Mouse (Mus musculus): ENCODE results near the gene Hfe2. TPM values are rescaled to one million over a fixed set of nuclear protein-coding genes. Genes with fewer than 3 reads are reported as not detected.

Gene Hfe2
- polyA plus RNA-seq, 1 experiment from 2014 or later: 1.3 TPM

DNA sequence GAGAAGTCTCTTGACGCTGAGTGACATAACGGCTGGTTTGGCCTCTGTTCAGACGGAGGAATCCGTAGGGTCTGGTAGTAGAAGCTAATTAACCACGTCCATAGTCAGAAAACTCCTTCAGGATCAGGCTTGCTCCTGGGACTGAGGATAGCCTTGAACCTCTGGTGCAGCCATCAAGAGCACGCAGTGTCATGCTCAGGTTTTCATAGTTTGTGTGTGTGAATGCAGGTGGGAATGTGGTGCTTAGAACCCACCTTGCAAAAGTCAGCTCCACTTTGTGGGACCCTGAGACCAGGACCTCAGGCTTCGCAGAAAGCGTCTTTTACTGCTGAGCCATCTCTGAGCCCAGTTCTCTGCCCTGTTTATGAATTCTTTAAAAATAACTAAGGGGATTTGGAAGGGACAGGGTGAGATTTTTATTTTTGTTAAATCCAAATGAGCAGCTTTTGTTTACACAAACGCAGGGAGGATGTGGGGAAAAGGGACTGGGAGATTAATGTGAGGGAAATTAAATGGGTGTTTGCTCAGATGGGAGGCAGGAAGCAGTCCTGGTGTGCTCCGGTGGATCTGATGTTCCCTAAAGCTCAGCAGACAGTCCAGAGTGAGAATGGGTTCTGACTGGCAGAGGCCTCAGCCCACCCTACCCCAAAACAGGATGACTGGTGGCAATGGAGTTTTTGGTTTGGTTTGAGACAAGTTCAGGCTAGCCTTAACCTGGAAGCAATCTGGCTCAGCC lies 37.1 kb downstream of the Hfe2 start:
- no peak for DNase-seq (ENCODE audit: low spot score, missing footprints)
- H3K4me3 ChIP-seq (ENCODE audit: low read depth, low read length): no peak overlapping the region
- no peak overlapping the region for H3K9ac ChIP-seq (ENCODE audit: low read length)
- no peaks in the 10 kb centered on the region for H3K27me3 ChIP-seq (ENCODE audit: control insufficient read depth, insufficient read depth, low read length)
- H3K4me1 ChIP-seq (ENCODE audit: control insufficient read depth, insufficient read depth, low read length): peaks cover 16% of the 10 kb centered on the region; the same call in 1 of the 2 replicates
- no peaks in the 10 kb centered on the region for H3K9me3 ChIP-seq (ENCODE audit: control insufficient read depth, low read length)
- 0 out of 2 replicates have a peak, but pooled peaks cover 7% of the 10 kb centered on the region for H3K36me3 ChIP-seq (ENCODE audit: control insufficient read depth, insufficient read depth, low read length)
- no peak overlapping the region for H3K4me2 ChIP-seq
- 69% methylated on average over 10 of the region's 10 CpGs for WGBS
- ATAC-seq (ENCODE audit: low FRiP score): no peak
- H3K27ac ChIP-seq (ENCODE audit: low read depth, low read length): no peak overlapping the region

DNA sequence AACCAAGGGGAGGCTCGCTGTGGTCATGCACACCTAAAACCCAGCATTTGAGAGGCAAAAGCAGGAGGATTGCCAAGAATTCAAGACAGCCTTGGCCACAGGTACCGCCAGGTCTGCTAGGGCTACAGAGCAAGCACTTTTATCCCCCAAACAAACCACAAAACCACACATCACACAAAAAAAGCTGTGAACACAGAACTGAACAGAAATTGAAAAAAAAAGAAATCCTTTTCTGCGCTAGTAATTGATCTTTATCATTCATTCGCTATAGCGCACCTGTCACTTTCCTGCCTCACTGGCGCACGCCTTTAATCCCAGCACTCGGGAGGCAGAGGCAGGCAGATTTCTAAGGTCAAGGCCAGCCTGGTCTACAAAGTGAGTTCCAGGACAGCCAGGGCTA lies 38.3 kb downstream of the Hfe2 start:
- H3K9me3 ChIP-seq (ENCODE audit: control insufficient read depth, low read length): no peaks in the 10 kb centered on the region
- peaks cover 16% of the 10 kb centered on the region; the same call in 1 of the 2 replicates for H3K4me1 ChIP-seq (ENCODE audit: control insufficient read depth, insufficient read depth, low read length)
- no peak overlapping the region for H3K4me2 ChIP-seq
- no peak overlapping the region for H3K9ac ChIP-seq (ENCODE audit: low read length)
- H3K27me3 ChIP-seq (ENCODE audit: control insufficient read depth, insufficient read depth, low read length): no peaks in the 10 kb centered on the region
- H3K36me3 ChIP-seq (ENCODE audit: control insufficient read depth, insufficient read depth, low read length): 0 out of 2 replicates have a peak, but pooled peaks cover 7% of the 10 kb centered on the region
- ATAC-seq (ENCODE audit: low FRiP score) (no peak), DNase-seq (ENCODE audit: low spot score, missing footprints) (no peak)
- WGBS: 94% methylated on average over 8 of the region's 8 CpGs
- no peak overlapping the region for H3K27ac ChIP-seq (ENCODE audit: low read depth, low read length)
- no peak overlapping the region for H3K4me3 ChIP-seq (ENCODE audit: low read depth, low read length)

DNA sequence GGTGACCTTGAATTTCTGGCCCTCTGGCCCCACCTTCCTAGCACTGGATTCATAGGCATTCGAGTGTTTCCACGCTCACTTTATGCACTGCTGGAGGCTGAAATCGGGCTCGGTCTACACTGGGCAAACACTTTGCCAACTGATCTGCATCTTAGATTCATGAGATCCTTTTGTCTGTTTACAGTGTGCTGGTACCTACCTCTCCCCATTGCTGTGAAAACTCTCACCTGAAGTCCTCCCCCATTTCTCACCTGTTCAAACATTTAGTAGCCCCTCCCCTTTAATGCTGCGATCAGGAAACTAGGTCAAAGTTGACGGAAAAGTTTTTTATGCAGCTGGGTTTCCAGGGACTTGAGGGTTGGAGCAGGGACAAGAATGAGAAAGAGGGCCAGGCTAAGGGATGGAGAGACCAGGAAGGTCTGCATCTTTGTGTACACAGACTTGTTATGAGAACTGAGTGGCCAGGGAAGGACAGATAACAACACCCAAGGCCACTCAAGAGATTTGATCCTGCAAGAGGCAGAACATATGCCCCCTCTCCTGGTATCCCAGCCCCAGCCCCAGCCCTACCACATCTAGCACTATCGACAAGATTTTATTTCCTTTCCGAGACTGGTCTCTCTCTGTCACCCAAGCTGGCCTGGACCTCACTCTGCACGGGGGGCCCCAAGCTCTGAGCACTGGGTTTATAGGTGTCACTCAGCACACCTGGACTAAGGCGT lies 39.1 kb downstream of the Hfe2 start:
- Histone ChIP-seq H3K9ac (ENCODE audit: low read length) (no peak overlapping the region), H3K4me1 (ENCODE audit: control insufficient read depth, insufficient read depth, low read length) (peaks cover 11% of the 10 kb centered on the region; the same call in 1 of the 2 replicates), H3K9me3 (ENCODE audit: control insufficient read depth, low read length) (no peaks in the 10 kb centered on the region), H3K4me2 (no peak overlapping the region), H3K27ac (ENCODE audit: low read depth, low read length) (no peak overlapping the region), H3K36me3 (ENCODE audit: control insufficient read depth, insufficient read depth, low read length) (0 out of 2 replicates have a peak, but pooled peaks cover 7% of the 10 kb centered on the region), H3K27me3 (ENCODE audit: control insufficient read depth, insufficient read depth, low read length) (no peaks in the 10 kb centered on the region), H3K4me3 (ENCODE audit: low read depth, low read length) (no peak overlapping the region)
- ATAC-seq (ENCODE audit: low FRiP score): no peak
- no peak for DNase-seq (ENCODE audit: low spot score, missing footprints)
- WGBS: 83% methylated on average over 10 of the region's 10 CpGs

DNA sequence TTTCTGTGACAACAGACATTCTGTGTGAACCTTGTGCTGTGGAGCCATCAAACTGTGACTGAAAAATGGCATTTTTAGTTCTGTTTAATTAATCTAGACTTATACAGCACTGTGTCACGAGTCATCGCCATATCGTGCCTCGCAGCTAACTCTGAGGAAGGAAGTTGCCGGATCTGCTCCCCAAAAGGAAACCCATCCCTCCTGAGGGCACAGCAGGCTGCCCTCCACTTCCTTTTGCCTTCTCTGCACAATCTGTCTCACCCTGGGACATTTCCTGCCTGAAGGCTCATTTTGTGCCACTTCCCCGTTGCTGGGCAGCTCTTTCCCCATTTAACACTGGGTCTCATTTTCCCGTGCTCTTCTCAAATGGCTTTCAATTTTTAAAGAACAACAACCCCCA lies 39.7 kb downstream of the Hfe2 start:
- Histone ChIP-seq H3K4me2 (no peak overlapping the region), H3K9me3 (ENCODE audit: control insufficient read depth, low read length) (no peaks in the 10 kb centered on the region), H3K4me1 (ENCODE audit: control insufficient read depth, insufficient read depth, low read length) (peaks cover 6% of the 10 kb centered on the region; the same call in 1 of the 2 replicates), H3K9ac (ENCODE audit: low read length) (no peak overlapping the region), H3K27me3 (ENCODE audit: control insufficient read depth, insufficient read depth, low read length) (no peaks in the 10 kb centered on the region), H3K4me3 (ENCODE audit: low read depth, low read length) (no peak overlapping the region), H3K36me3 (ENCODE audit: control insufficient read depth, insufficient read depth, low read length) (0 out of 2 replicates have a peak, but pooled peaks cover 5% of the 10 kb centered on the region), H3K27ac (ENCODE audit: low read depth, low read length) (no peak overlapping the region)
- DNase-seq (ENCODE audit: low spot score, missing footprints): no peak
- WGBS: 81% methylated on average over 7 of the region's 7 CpGs
- no peak for ATAC-seq (ENCODE audit: low FRiP score)

DNA sequence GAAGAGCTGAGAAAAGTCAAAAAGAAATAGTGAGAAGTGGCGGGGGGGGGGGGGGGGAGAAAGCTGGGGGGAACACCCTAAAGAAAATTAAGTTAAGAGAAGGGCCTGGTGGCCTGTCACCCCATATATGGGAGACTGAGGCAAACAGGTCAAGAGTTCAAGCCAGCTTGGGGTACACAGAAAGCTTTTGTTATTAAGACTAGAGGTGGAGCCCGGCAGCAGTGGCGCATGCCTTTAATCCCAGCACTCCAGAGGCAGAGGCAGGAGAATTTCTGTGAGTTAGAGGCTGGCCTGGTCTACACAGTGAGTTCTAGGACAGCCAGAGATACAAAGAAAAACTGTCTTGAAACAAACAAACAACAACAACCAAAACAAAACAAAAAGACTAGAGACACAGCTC lies 40.1 kb downstream of the Hfe2 start:
- Histone ChIP-seq H3K27ac (ENCODE audit: low read depth, low read length) (no peak overlapping the region), H3K9me3 (ENCODE audit: control insufficient read depth, low read length) (no peaks in the 10 kb centered on the region), H3K4me1 (ENCODE audit: control insufficient read depth, insufficient read depth, low read length) (0 out of 2 replicates have a peak, but pooled peaks cover 2% of the 10 kb centered on the region), H3K9ac (ENCODE audit: low read length) (no peak overlapping the region), H3K36me3 (ENCODE audit: control insufficient read depth, insufficient read depth, low read length) (0 out of 2 replicates have a peak, but pooled peaks cover 3% of the 10 kb centered on the region), H3K4me3 (ENCODE audit: low read depth, low read length) (no peak overlapping the region), H3K27me3 (ENCODE audit: control insufficient read depth, insufficient read depth, low read length) (no peaks in the 10 kb centered on the region), H3K4me2 (no peak overlapping the region)
- 85% methylated on average over 3 of the region's 3 CpGs for WGBS
- DNase-seq (ENCODE audit: low spot score, missing footprints): no peak
- ATAC-seq (ENCODE audit: low FRiP score): no peak

DNA sequence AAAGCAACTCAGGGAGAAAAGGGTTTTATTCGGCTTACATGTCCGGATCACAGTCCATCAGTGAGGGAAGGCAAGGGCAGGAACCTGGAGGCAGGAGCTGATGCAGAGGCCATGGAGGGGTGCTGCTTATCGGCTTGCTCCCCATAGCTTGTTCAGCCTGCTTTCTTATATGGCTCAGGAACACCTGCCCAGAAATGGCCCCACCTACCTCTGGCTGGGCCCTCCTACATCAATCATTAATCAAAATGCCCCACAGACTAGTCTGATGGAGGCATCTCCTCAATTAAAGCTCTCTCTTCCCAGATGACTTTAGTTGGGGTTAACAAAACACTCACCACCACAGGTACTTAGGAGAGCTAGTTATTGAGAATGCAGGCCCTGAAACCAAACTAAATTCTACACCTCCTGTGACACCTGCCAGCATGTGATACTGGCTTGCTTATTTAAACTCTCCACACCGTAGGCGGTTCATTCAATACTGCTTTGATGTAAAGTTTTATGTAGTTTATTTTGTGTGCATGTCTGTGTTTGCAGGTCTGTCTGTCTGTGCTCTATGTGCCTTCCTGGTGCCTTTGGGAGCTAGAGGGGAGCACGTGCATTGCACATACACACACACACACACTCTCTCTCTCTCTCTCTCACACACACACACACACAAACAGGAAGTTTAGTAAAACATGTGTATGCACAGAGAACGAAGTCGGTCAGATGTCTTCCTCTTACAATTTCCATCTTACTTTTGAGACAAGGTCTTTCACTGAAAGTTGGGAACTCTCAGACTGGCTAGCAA lies 41.9 kb downstream of the Hfe2 start:
- Histone ChIP-seq H3K27ac (ENCODE audit: low read depth, low read length) (no peak overlapping the region), H3K4me1 (ENCODE audit: control insufficient read depth, insufficient read depth, low read length) (no peaks in the 10 kb centered on the region), H3K4me3 (ENCODE audit: low read depth, low read length) (no peak overlapping the region), H3K4me2 (no peak overlapping the region), H3K36me3 (ENCODE audit: control insufficient read depth, insufficient read depth, low read length) (no peaks in the 10 kb centered on the region), H3K27me3 (ENCODE audit: control insufficient read depth, insufficient read depth, low read length) (no peaks in the 10 kb centered on the region), H3K9ac (ENCODE audit: low read length) (no peak overlapping the region), H3K9me3 (ENCODE audit: control insufficient read depth, low read length) (no peaks in the 10 kb centered on the region)
- no peak for ATAC-seq (ENCODE audit: low FRiP score)
- no peak for DNase-seq (ENCODE audit: low spot score, missing footprints)
- WGBS: 94% methylated on average over 8 of the region's 8 CpGs

DNA sequence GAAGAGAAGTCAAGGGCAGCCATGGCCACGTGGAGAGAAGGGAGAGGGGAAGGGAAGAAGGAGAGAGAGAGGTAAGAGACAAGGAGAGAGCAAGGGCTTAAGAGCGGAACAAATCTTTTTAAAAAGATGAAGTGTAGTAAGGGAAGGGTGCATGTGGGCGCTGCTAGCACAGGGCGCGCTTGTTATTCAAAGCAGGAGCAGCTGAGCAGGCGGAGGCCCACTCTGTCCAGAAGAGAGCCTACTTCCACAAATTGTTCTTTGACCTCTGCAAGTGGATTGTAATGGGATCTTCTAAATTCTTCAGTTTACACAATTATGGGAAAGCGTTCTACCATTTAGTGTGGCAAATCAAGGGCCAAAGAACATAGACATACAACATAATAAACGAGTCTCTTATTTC lies 43.6 kb downstream of the Hfe2 start:
- DNase-seq (ENCODE audit: low spot score, missing footprints): no peak
- no peak for ATAC-seq (ENCODE audit: low FRiP score)
- no peak overlapping the region for H3K27ac ChIP-seq (ENCODE audit: low read depth, low read length)
- no peaks in the 10 kb centered on the region for H3K9me3 ChIP-seq (ENCODE audit: control insufficient read depth, low read length)
- no peaks in the 10 kb centered on the region for H3K4me1 ChIP-seq (ENCODE audit: control insufficient read depth, insufficient read depth, low read length)
- no peak overlapping the region for H3K9ac ChIP-seq (ENCODE audit: low read length)
- no peaks in the 10 kb centered on the region for H3K27me3 ChIP-seq (ENCODE audit: control insufficient read depth, insufficient read depth, low read length)
- no peak overlapping the region for H3K4me2 ChIP-seq
- WGBS: 62% methylated on average over 8 of the region's 8 CpGs
- no peaks in the 10 kb centered on the region for H3K36me3 ChIP-seq (ENCODE audit: control insufficient read depth, insufficient read depth, low read length)
- no peak overlapping the region for H3K4me3 ChIP-seq (ENCODE audit: low read depth, low read length)

DNA sequence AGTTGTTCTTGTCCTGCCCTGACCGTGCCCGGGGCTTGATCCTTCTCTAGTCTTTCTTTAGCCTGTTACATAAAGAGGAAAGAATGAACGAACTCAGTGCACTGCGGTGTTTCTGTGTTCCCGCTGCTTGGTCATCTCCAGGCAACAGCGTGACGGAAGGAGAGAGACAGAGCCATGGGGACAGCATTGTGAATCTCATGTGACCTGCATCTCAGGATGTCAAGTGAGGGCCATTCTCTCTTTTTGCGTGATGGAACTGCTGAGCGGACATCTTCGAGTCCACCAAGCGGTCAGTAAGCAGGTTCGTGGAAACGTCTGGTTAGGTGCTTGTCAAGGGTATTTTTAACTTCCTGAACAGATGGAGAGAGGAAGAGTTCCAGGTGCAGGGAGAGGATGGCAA lies 44.5 kb downstream of the Hfe2 start:
- no peaks in the 10 kb centered on the region for H3K27me3 ChIP-seq (ENCODE audit: control insufficient read depth, insufficient read depth, low read length)
- no peak overlapping the region for H3K27ac ChIP-seq (ENCODE audit: low read depth, low read length)
- DNase-seq (ENCODE audit: low spot score, missing footprints) (no peak), ATAC-seq (ENCODE audit: low FRiP score) (no peak)
- H3K9ac ChIP-seq (ENCODE audit: low read length): no peak overlapping the region
- H3K4me1 ChIP-seq (ENCODE audit: control insufficient read depth, insufficient read depth, low read length): no peaks in the 10 kb centered on the region
- no peak overlapping the region for H3K4me2 ChIP-seq
- no peaks in the 10 kb centered on the region for H3K9me3 ChIP-seq (ENCODE audit: control insufficient read depth, low read length)
- no peak overlapping the region for H3K4me3 ChIP-seq (ENCODE audit: low read depth, low read length)
- no peaks in the 10 kb centered on the region for H3K36me3 ChIP-seq (ENCODE audit: control insufficient read depth, insufficient read depth, low read length)
- 81% methylated on average over 13 of the region's 13 CpGs for WGBS

All from midbrain, embryonic 11.5 days (tissue).